ENCODE assay signal across 8 mouse cellular contexts in the genomic region with DNA sequence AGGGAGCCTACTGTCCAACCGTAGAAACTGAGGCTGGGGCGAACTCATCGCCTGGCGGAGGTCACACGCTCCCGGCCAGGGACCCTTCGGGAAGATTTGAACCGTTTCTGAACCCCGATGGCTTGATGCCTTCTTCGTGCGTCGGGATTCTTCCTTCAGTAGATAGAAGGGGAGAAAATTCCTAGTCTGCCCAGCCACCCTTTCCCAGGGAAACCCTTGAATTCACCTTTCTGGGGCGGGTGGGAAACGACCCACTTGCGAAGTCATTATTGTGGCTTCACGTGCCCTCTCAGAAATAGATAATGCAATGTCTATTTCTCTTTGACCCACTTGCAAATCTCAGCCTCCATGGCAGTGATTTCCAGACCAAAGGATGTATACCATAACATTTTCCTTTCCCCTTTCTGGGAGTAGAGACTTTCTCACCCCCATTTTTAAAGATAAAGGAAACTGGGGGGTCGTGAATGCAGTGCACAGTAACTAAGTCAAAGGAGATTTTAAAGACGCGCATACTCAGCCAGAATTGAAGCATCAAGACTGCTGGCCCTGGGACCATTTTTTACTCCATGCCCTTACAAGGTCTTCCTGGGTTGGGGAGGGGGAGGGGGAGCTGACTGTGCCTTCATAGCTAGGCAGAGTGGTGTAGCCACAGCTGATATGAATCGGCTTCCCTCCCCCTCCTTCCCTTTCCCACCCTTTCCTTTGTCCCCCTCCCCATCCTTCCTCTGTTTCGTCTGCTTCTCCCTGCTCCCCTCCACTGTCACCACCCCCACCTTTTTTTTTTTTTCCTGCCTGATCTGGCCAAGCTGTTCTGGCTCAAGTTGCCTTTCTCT. TPM values are rescaled to one million over a fixed set of nuclear protein-coding genes. Genes with fewer than 3 reads are reported as not detected.
DNase-seq lines count a peak whose midpoint lies in the region; ATAC-seq lines count a peak whose summit lies in the region.

No protein-coding gene starts in this region.

- peak overlapping the region; percentile 95 for H3K27ac ChIP-seq in intestine, embryonic 16.5 days (ENCODE audit: low read length)
- H3K27ac ChIP-seq in limb, embryonic 12.5 days, result peak overlapping the region; percentile 96
- H3K27ac ChIP-seq in midbrain, embryonic 14.5 days (replicated peaks; ENCODE audit: low read depth, low read length), result peak overlapping the region; percentile 75

- no peaks in the 10 kb centered on the region for H3K9me3 ChIP-seq in intestine, embryonic 16.5 days (ENCODE audit: control insufficient read depth, low read length)
- no peaks in the 10 kb centered on the region for H3K9me3 ChIP-seq in limb, embryonic 12.5 days
- H3K9me3 ChIP-seq in midbrain, embryonic 14.5 days (ENCODE audit: control insufficient read depth, low read length), result no peaks in the 10 kb centered on the region

- peak overlapping the region; percentile 97 for H3K9ac ChIP-seq in intestine, embryonic 16.5 days (ENCODE audit: low read depth, low read length)
- H3K9ac ChIP-seq in limb, embryonic 12.5 days (replicated peaks), result peak overlapping the region; percentile 90
- H3K9ac ChIP-seq in midbrain, embryonic 14.5 days (replicated peaks; ENCODE audit: low read length), result peak overlapping the region; percentile 94

- under 1% methylated on average over 21 of the region's 21 CpGs for WGBS in intestine, embryonic 16.5 days
- 2% methylated on average over 20 of the region's 21 CpGs for WGBS in limb, embryonic 12.5 days
- WGBS in midbrain, embryonic 14.5 days, result under 1% methylated on average over 21 of the region's 21 CpGs

- H3K36me3 ChIP-seq in intestine, embryonic 16.5 days (ENCODE audit: control insufficient read depth, insufficient read depth, low read length), result 0 out of 2 replicates have a peak, but pooled peaks cover 2% of the 10 kb centered on the region
- peaks cover 37% of the 10 kb centered on the region for H3K36me3 ChIP-seq in limb, embryonic 12.5 days
- H3K36me3 ChIP-seq in midbrain, embryonic 14.5 days (ENCODE audit: control insufficient read depth, insufficient read depth, low read length), result peaks cover 26% of the 10 kb centered on the region

- DNase-seq in ovary, adult 18-20 months (ENCODE audit: low spot score), result peak; percentile 11
- DNase-seq in ovary, postnatal 14 days (ENCODE audit: low spot score), result no peak
- DNase-seq in cerebellum, postnatal 10 days, result peak; percentile 82 to 83
- DNase-seq in heart, adult 11 months, result peak; percentile 98
- peak; percentile 69 for DNase-seq in midbrain, embryonic 14.5 days
- DNase-seq in thymus, adult 18-20 months, result peak; percentile 42 to 56

- H3K4me3 ChIP-seq in intestine, embryonic 16.5 days (ENCODE audit: low read length), result peak overlapping the region; percentile 88
- H3K4me3 ChIP-seq in limb, embryonic 12.5 days (replicated peaks), result peak overlapping the region; percentile 96
- H3K4me3 ChIP-seq in midbrain, embryonic 14.5 days (replicated peaks; ENCODE audit: low read depth, low read length), result peak overlapping the region; percentile 99

- H3K4me1 ChIP-seq in intestine, embryonic 16.5 days (ENCODE audit: control insufficient read depth, insufficient read depth, low read length), result peaks cover 31% of the 10 kb centered on the region
- peaks cover 23% of the 10 kb centered on the region for H3K4me1 ChIP-seq in limb, embryonic 12.5 days (replicated peaks)
- H3K4me1 ChIP-seq in midbrain, embryonic 14.5 days (ENCODE audit: control insufficient read depth, insufficient read depth, low read length), result peaks cover 35% of the 10 kb centered on the region

- ATAC-seq in intestine, embryonic 16.5 days, result 0 out of 2 replicates have a peak, but pooled peaks have one; percentile 14
- ATAC-seq in limb, embryonic 12.5 days (ENCODE audit: insufficient number of reproducible peaks, insufficient read depth, low FRiP score, low TSS enrichment, low read depth), result no peak; the same call in 1 of the 2 replicates
- no peak for ATAC-seq in midbrain, embryonic 14.5 days (ENCODE audit: low FRiP score, low TSS enrichment)

- H3K27me3 ChIP-seq in intestine, embryonic 16.5 days (replicated peaks; ENCODE audit: control insufficient read depth, insufficient read depth, low read length), result no peaks in the 10 kb centered on the region
- no peaks in the 10 kb centered on the region for H3K27me3 ChIP-seq in limb, embryonic 12.5 days
- no peaks in the 10 kb centered on the region for H3K27me3 ChIP-seq in midbrain, embryonic 14.5 days (ENCODE audit: control insufficient read depth, insufficient read depth, low read length)

- H3K4me2 ChIP-seq in intestine, embryonic 16.5 days (ENCODE audit: low read depth, low read length), result peak overlapping the region; percentile 52
- peak overlapping the region; percentile 79 for H3K4me2 ChIP-seq in limb, embryonic 12.5 days
- H3K4me2 ChIP-seq in midbrain, embryonic 14.5 days (ENCODE audit: low read length), result peak overlapping the region; percentile 63

RNA-seq across cellular contexts. Expression of a gene that starts 1.0 kb away (rescaled TPM):
- 537 and 561 TPM in 2 replicates for polyA plus RNA-seq in intestine, embryonic 16.5 days (2015; fragmentation: Nextera tagmentation; extraction: Ambion mirVana)
- 420 and 428 TPM in 2 replicates for polyA plus RNA-seq in limb, embryonic 12.5 days (2016; fragmentation: Nextera tagmentation; extraction: Ambion mirVana)
- 547 and 602 TPM in 2 replicates for polyA plus RNA-seq in midbrain, embryonic 14.5 days (2014; fragmentation: Nextera tagmentation; extraction: Ambion mirVana)

RNA-seq across cellular contexts. Expression of a gene that starts 29.1 kb away (rescaled TPM):
- polyA plus RNA-seq in intestine, embryonic 16.5 days (2015; fragmentation: Nextera tagmentation; extraction: Ambion mirVana), result 23.2 and 24.3 TPM in 2 replicates
- 0.34 and 1.2 TPM in 2 replicates for polyA plus RNA-seq in limb, embryonic 12.5 days (2016; fragmentation: Nextera tagmentation; extraction: Ambion mirVana)
- 0.50 and 0.62 TPM in 2 replicates for polyA plus RNA-seq in midbrain, embryonic 14.5 days (2014; fragmentation: Nextera tagmentation; extraction: Ambion mirVana)

RNA-seq across cellular contexts. Expression of a gene that starts 49.3 kb away (rescaled TPM):
- 163 and 176 TPM in 2 replicates for polyA plus RNA-seq in intestine, embryonic 16.5 days (2015; fragmentation: Nextera tagmentation; extraction: Ambion mirVana)
- polyA plus RNA-seq in limb, embryonic 12.5 days (2016; fragmentation: Nextera tagmentation; extraction: Ambion mirVana), result 279 and 285 TPM in 2 replicates
- 194 and 260 TPM in 2 replicates for polyA plus RNA-seq in midbrain, embryonic 14.5 days (2014; fragmentation: Nextera tagmentation; extraction: Ambion mirVana)

Comparison
In these comparisons a context has a peak if more than half of its experiments do, and no peak if none do; other contexts are left out.
1. RNA of a gene that starts 29.1 kb away (polyA plus RNA-seq): 23.2 to 24.3 TPM in intestine, embryonic 16.5 days; 0.50 to 0.62 TPM in midbrain, embryonic 14.5 days and 0.34 to 1.2 TPM in limb, embryonic 12.5 days; every median in the first group is over 10 times any median in the second.
2. Peak in every context shown above with its lines, with median percentiles within 50 percentile points of each other: H3K27ac ChIP-seq, H3K4me2 ChIP-seq, H3K4me3 ChIP-seq and H3K9ac ChIP-seq.